Mouse (Mus musculus) stomach, postnatal 0 days (tissue): ENCODE results near the gene Lalba.

ENCODE experiments used
- CTCF ChIP-seq: IDR thresholded peaks from 2 replicates; pipeline ENCODE4 v1.5.1; 2016; ENCODE audit warnings: antibody characterized with exemption, low read depth, mild to moderate bottlenecking, moderate library complexity
- EP300 ChIP-seq: optimal IDR thresholded peaks from 2 replicates; pipeline ENCODE3; 2016; ENCODE audit warnings: antibody characterized with exemption

- TF ChIP-seq CTCF, result no peak
- no peak for TF ChIP-seq EP300
Observed at GRCm38 (mm10) chr15:98497631-98498030, 15.1 kb upstream of the Lalba start.
